Mouse (Mus musculus) heart, postnatal 10 days (tissue): ENCODE measurements around the gene Triml2. TPM values are rescaled to one million over a fixed set of nuclear protein-coding genes. Genes with fewer than 3 reads are reported as not detected.

Experiments used
- DNase-seq, 2 experiments: peaks; one replicate each; pipeline ENCODE4 v3.0.0; 2021
- intact Hi-C: fragments of 180-260 bp; cut with DNase I; formaldehyde crosslinking; loops from one replicate; pipeline ENCODE4 v1.15.1; 2025
- total RNA-seq, 2 experiments: library from RNA; stranded (reverse); gene quantifications; 2 replicates each; pipeline ENCODE4 v1.2.3; 2021

The Triml2 gene
- not detected for total RNA-seq

DNA sequence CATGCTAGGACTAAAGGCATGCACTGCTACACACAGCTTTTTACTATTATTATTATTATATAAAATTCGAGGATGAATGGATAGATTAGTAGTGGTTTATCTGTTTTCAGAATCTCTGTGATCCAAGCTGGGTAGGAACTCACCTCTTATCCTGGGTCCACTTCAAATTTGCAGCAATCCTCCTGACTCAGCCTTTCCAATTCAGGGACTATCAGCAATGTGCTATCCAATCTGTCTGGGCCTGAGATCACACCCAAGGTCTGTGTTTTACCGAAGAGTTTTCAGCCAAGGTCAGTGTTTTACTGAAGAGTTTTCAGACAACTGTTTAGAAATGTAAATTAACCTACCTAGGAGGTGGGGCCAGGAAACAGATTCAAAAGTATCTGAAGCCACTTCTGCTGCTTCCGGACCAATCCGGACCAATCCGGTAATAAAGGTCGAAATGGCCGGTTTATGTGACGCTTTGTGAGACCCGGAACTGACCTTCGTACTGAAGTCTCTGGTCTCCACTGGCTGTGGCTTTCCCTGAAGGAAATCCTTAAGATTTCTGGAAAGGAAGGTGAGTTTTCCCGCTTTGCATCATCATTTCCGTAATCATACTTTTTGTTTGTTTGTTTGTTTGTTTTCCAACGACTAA, at the start of gene Triml2:
Gene Triml2, plus strand, starts transcription at position 488 of the 637 bp plus-strand sequence.
- intact Hi-C loops: no loop called here
- no peak for DNase-seq

DNA sequence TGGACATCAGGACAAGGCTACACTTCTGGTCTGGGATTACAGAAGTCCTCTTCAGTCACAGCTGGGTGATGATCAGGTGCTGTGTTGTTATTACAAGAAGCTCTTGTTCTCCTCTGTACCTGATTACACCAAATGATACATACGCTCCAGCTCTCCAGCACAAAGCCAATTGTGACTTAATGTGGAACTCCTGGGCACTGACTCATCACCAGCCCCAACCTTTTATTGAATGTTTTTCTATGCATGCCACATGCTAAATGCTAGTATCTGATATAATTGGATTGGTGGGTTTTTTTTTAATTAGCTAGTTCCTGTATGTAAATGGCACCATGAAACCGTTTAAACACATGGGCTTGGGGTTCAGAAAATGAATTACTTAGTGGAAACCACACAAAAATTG, 39.0 kb upstream of the Triml2 start, which contains the start of gene Triml1:
Gene Triml1, minus strand, starts transcription at position 101 of the 400 bp plus-strand sequence.
- intact Hi-C loops: no loop called here
- DNase-seq: no peak

DNA sequence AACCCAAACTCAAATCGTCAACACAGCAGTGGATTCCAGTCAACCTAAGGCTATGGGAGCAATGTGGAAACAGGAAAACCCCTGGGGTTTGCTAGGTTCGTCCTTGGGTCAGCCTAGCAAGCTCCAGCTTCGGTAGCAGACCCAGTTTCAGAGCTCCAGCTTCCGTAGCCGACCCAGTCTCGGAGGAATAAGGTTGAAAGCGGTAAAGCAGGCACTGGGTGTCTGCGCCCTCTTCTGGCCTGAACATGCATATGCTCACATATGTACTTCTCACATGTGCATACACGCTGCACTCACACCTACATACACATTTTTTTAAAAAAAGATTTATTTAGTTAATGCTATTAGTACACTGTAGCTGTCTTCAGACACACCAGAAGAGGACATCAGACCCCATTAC, 31.0 kb upstream of the Triml2 start:
- intact Hi-C loops: no loop called here
- DNase-seq: no peak

DNA sequence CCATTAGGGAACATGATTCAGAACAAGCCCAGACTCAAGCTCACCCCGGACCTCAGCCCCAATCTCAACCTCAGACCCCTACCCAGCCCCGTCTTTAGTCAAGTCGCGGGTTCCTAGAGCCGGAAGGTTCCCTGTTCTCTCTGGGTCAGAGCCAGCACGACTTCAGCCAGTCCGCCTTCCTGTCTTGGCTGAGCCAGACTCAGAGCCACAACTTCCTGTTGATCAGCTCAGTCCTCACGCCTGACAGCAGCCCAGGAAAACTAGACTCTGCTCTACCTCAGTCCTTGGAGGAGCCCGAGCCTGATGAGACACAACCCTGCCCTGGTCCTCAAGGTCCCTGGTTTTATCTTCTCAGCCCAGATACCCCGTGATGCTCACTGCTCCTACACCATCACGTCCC, 17.1 kb upstream of the Triml2 start:
- DNase-seq: no peak

DNA sequence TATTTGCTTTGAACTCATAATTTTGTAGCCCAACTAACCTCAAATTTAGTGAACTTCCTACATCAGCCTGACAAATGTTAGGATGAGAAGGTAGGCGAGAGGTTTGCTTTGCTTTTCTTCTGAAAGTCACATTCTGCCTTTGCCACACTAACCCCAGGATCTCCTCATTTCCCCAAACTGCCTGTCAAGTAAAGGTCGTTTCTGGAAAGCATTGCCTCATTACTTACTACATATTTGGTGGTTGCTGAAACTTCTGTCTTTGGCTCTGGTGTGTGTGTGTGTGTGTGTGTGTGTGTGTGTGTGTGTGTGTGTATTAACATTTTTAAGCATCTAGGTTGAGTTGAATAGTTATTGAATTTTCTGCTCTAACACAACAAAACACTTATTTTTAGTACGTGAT, 15.9 kb upstream of the Triml2 start:
- no peak for DNase-seq
- intact Hi-C loops: no loop called here

More for the DNA sequence above, 17.1 kb upstream of the Triml2 start:
- intact Hi-C loops: no loop called here

DNA sequence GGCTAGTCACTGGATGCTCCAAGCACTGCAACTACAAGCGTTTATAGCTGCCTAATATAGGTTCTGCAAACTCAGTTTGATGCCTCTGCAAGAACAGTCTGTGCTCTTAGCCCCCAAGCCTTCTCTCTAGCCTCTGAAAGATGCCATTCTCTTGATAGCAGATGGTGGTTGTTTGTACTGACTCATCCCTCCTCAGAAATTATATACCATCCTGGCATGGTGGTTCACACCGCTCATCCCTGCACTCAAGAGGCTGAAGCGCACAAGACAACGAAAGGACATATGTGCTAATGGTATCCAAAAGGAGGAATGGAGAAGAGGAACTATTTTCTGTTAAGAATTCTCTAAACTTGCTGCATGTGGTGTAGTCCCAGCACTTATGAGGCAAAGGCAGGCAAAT, 12.3 kb upstream of the Triml2 start:
- DNase-seq: no peak
- intact Hi-C loops: no loop called here

DNA sequence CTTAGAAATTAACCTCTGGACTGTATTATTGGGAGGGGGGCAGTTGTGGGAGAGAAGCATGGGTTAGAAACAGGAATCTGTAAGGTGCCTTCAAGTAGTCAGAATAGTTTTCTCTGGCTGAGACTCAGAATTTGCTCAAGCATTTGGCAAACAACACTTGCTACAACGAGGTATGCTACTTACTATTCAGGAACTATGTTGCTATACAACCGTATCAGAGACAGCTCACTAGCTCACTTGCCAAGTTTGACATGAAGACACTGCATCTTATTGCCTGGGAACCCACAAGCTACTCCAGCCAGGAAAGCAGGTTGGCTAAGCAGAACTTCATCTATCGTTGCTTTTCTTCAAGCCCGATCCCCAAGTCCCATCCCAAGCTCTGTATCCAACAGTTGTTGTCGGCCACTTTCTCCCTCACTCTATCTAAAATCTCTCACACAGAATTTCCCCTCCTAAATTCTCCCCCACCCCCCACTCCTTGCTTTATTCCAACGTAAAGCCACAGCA, 11.0 kb upstream of the Triml2 start:
- DNase-seq: no peak
- intact Hi-C loops: no loop called here

DNA sequence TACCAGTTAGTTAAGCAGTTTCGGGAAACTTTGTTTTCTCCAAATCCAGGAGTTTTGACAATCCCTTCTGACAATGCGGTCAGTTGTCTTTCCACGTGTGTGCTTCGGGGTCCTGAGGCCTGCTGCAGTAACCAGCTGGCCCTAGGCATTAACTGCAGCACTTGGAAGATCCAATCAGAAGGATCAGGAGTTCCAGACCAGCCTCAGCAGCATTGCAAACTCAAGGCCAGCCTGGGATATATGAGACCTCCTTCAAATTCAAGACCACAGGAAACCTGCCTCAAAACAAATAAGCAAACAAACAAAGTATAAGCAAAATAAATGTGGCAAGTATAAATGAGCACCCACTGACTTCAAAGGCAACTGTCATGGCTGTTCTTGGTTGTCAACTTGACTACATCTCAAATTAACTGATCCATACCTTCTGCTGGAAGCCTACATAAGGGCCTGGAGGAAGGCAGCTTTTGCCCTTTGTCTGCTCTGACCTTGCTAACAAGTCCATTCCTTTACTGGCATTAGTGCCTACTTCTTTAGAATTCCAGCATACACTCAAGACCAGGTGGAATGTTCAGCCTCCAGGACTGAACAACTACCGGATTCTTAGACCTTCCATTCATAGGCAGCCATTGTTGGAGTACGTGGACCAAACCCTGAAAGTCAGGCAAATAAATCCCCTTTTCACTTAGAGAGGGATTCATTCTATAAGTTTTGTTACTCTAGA, 3.4 kb upstream of the Triml2 start:
- no peak for DNase-seq
- intact Hi-C loops: no loop called here

DNA sequence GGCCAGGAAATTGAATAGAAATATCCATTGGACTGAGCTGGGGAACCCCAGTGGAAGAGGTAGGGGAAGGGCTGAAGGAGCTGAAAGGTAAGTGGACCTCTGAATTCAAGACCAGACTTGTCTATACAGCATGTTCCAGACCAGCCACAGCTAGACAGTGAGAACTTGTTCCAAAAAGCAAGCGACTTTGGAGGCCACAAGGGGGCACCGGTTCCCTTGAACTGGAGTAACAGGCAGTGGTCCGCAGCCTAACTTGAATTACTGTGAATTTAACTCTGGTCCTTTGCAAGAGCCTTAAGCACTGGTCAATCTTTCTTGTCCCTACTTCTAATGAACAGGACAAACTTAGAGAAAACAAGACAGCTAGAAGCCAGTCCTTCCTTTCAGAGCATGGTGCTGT, 2.1 kb upstream of the Triml2 start:
- intact Hi-C loops: no loop called here
- DNase-seq: peak in 1 of 2 experiments; percentile 9

DNA sequence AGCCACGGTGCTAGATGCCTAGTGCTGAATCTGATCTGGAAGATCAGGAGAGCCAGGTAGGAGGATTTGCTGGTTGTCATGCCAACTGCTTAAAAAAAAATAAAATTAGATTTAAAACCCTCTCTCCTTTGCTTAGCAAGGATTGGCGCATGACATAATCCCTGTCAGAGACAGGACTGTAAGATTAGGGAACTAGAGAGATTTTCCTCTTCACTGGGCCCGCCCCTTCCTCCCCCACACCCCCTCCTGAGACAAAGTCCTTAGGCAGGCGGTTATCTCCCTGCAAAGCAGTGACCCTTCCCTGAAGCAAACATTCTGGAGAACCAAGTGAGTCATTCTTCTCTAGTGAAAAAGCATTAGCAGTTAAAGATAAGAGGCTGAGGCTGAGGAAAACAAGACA, 1.2 kb upstream of the Triml2 start:
- intact Hi-C loops: no loop called here
- DNase-seq: peak; percentile 8 to 15

DNA sequence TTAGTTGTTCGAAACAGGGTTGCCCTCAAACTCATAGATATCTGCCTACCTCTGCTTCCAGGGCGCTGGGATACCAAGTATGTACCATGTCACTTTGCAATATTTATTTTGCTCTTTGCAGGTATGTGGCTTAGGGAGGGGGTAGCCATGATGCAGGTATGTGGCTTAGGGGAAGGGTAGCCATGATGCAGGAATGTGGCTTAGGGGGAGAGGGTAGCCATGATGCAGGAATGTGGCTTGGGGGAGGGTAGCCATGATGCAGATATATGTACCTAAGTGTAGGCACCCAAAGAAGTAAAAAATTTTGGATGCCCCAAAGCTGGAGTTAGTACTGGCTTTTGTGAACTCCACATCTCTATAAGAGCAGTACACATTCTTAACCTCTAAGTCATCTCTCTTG, 1.9 kb downstream of the Triml2 start:
- DNase-seq: no peak
- intact Hi-C loops: no loop called here

DNA sequence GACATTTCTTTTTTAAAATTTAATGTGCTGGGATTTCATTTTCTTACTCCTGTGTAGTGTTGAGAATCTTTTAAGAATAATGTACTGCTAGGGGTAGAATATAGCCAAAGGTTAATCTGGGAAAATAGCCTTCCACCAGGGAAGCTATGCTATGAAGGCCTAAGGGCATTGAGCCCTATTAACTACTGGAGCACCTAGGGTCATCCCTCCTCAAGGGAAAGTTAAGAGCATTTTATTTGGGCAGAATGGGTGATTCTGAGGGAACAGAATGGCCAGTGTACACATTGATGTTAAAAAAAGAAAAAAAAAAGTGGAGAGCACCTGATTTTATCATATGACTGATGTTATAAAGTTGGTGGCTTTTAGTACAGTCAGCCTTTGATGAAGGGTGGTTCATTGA, 35.2 kb downstream of the Triml2 start:
- intact Hi-C loops: no loop called here

DNA sequence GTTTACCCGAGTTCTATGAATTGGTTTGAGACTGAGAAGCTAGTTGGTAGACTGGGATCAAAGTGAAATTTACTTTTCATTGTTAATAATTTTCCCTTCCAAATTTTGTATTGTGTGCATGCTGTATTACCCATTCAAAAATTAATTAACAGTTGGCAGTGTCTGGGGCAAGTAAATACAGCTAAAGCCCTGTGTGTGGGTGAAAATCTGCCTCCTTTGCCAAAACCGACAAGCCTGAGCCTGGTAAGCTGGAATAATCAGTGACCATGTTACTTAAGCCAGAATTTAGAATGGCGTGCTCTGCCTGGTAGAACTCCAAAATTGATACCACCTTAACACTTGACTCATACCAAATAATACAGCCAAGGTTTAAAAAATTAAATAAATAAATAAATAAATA, 63.0 kb downstream of the Triml2 start:
- intact Hi-C loops: no loop called here
- DNase-seq: no peak

More for the DNA sequence above, 35.2 kb downstream of the Triml2 start:
- no peak for DNase-seq

Other genes starting within 250 kb of the Triml2 start
- not detected for gene Triml1, start 39.1 kb upstream of the Triml2 start, total RNA-seq
- not detected for gene Zfp42, start 126.4 kb downstream of the Triml2 start, total RNA-seq